Comparison of ENCODE assay signal across 8 mouse cellular contexts in genomic region chr10:9901071-9901696, GRCm38 (mm10). TPM values are rescaled to one million over a fixed set of nuclear protein-coding genes. Genes with fewer than 3 reads are reported as not detected.
A peak's percentile ranks its signal among the peaks of the same experiment; 100 is the strongest.
DNase-seq lines count a peak whose midpoint lies in the region; ATAC-seq lines count a peak whose summit lies in the region.

TSS of gene Stxbp5 (minus strand) at chr10:9901079.

- DNase-seq in urinary bladder, adult 18-20 months (ENCODE audit: low spot score in 2 of 2), result peak; percentile 67 to 82
- DNase-seq in urinary bladder, postnatal 10 days (ENCODE audit: low spot score), result no peak
- DNase-seq in embryo, embryonic 9.5 days (ENCODE audit: extremely low spot score), result peak; percentile 81
- DNase-seq in gastrocnemius, postnatal 4 days (ENCODE audit: low spot score in 2 of 2), result peak; percentile 74 to 83
- DNase-seq in left cerebral cortex, postnatal 25 days (ENCODE audit: low spot score in 2 of 2), result peak; percentile 83 to 86
- peak; percentile 91 for DNase-seq in mesoderm, embryonic 11.5 days (ENCODE audit: low read depth, low spot score)
- peak; percentile 68 to 74 for DNase-seq in right cerebral cortex, postnatal 36 days (ENCODE audit: low spot score in 2 of 2)

- under 1% methylated on average over 52 of the region's 52 CpGs for WGBS in intestine, embryonic 16.5 days

- intact Hi-C loops in left cerebral cortex, postnatal 25 days (cut with DNase I), result loop anchor here (2.0 kb wide), 2 partner anchors 200 to 420 kb away; no protein-coding TSS in a partner anchor

- no peaks in the 10 kb centered on the region for H3K27me3 ChIP-seq in intestine, embryonic 16.5 days (replicated peaks; ENCODE audit: control insufficient read depth, insufficient read depth, low read length)

- H3K9ac ChIP-seq in intestine, embryonic 16.5 days (ENCODE audit: low read depth, low read length), result peak within 1 kb of the TSS; percentile 96

- peak within 1 kb of the TSS; percentile 96 for H3K27ac ChIP-seq in intestine, embryonic 16.5 days (ENCODE audit: low read length)

- H3K9me3 ChIP-seq in intestine, embryonic 16.5 days (ENCODE audit: control insufficient read depth, low read length), result no peaks in the 10 kb centered on the region

- peaks cover 5% of the 10 kb centered on the region for H3K4me1 ChIP-seq in intestine, embryonic 16.5 days (ENCODE audit: control insufficient read depth, insufficient read depth, low read length)

- no peaks in the 10 kb centered on the region for H3K36me3 ChIP-seq in intestine, embryonic 16.5 days (ENCODE audit: control insufficient read depth, insufficient read depth, low read length)

- peak; percentile 79 for ATAC-seq in intestine, embryonic 16.5 days

- peak within 1 kb of the TSS; percentile 85 for H3K4me3 ChIP-seq in intestine, embryonic 16.5 days (ENCODE audit: low read length)

- peak within 1 kb of the TSS; percentile 81 for H3K4me2 ChIP-seq in intestine, embryonic 16.5 days (ENCODE audit: low read depth, low read length)

RNA-seq across cellular contexts. Expression of gene Stxbp5, which starts in this region (rescaled TPM):
- total RNA-seq in gastrocnemius, postnatal 4 days (2021), result 10 to 100 TPM; 13.8 to 15.4 TPM
- polyA plus RNA-seq in intestine, embryonic 16.5 days (2015; fragmentation: Nextera tagmentation; extraction: Ambion mirVana), result 3.0 and 3.1 TPM in 2 replicates
- total RNA-seq in left cerebral cortex, postnatal 25 days (2021), result 100 to 1,000 TPM; 102 to 116 TPM

Comparison
In these comparisons a context has a peak if more than half of its experiments do, and no peak if none do; other contexts are left out.
1. RNA of gene Stxbp5 (total RNA-seq): 102 to 116 TPM in left cerebral cortex, postnatal 25 days; 13.8 to 15.4 TPM in gastrocnemius, postnatal 4 days; every median in the first group is over 4 times any median in the second.